Mouse (Mus musculus): Measurements from ENCODE around the gene Sh2d3c. TPM values are rescaled to one million over a fixed set of nuclear protein-coding genes. Genes with fewer than 3 reads are reported as not detected.

The Sh2d3c gene
- polyA plus RNA-seq, 1 experiment from 2014 or later, result 58.5 TPM

- Histone ChIP-seq H3K4me1 (ENCODE audit: control insufficient read depth, insufficient read depth, low read depth, low read length) (peaks cover 10% of the 10 kb centered on the region), H3K9ac (ENCODE audit: low read depth, low read length) (peak overlapping the region; percentile 14; the same call in 1 of the 2 replicates)
- 95% methylated on average over 14 of the region's 14 CpGs for WGBS
Observed at GRCm38 (mm10) chr2:32692496-32692895, 28.4 kb upstream of the Sh2d3c start.

DNA sequence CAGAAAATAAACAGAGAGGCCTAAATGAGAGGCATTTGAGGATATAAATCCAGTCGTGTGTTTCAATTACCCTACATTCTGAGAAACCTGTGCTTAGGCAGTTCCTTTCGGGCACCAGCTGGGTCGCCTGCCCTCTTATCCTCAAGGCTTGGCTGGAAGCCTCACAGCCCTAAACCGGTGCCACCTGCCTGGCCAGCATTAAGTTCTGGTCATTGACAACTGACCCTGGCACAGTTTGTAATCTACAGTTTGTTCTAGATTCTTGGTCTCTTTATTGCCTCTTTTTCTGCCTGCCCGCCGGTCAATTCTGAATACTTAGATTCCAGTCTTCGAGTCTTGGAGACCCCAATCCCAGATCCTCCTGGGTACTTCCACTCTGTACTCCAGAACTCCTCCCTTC is 27.6 kb upstream of the Sh2d3c start:
- peak overlapping the region; percentile 90 for H3K9ac ChIP-seq (ENCODE audit: low read depth, low read length)
- H3K27me3 ChIP-seq (replicated peaks; ENCODE audit: control insufficient read depth, insufficient read depth, low read length), result no peaks in the 10 kb centered on the region
- peak overlapping the region; percentile 86 for H3K4me3 ChIP-seq (ENCODE audit: low read length)
- peak overlapping the region; percentile 81 for H3K27ac ChIP-seq (ENCODE audit: low read depth, low read length)
- no peaks in the 10 kb centered on the region for H3K36me3 ChIP-seq (ENCODE audit: control insufficient read depth, insufficient read depth, low read length)
- ATAC-seq, result no peak
- no peaks in the 10 kb centered on the region for H3K9me3 ChIP-seq (ENCODE audit: control insufficient read depth, low read length)
- H3K4me1 ChIP-seq (ENCODE audit: control insufficient read depth, insufficient read depth, low read depth, low read length), result peaks cover 10% of the 10 kb centered on the region
- peak overlapping the region; percentile 80 for H3K4me2 ChIP-seq (ENCODE audit: low read length)
- 17% methylated on average over 7 of the region's 7 CpGs for WGBS

More at GRCm38 (mm10) chr2:32692496-32692895, 28.4 kb upstream of the Sh2d3c start:
- Histone ChIP-seq H3K27me3 (replicated peaks; ENCODE audit: control insufficient read depth, insufficient read depth, low read length) (no peaks in the 10 kb centered on the region), H3K27ac (ENCODE audit: low read depth, low read length) (no peak overlapping the region), H3K4me3 (ENCODE audit: low read length) (no peak overlapping the region), H3K36me3 (ENCODE audit: control insufficient read depth, insufficient read depth, low read length) (peaks cover 4% of the 10 kb centered on the region; the same call in 1 of the 2 replicates), H3K4me2 (ENCODE audit: low read length) (peak overlapping the region; percentile 80), H3K9me3 (ENCODE audit: control insufficient read depth, low read length) (no peaks in the 10 kb centered on the region)
- no peak for ATAC-seq

DNA sequence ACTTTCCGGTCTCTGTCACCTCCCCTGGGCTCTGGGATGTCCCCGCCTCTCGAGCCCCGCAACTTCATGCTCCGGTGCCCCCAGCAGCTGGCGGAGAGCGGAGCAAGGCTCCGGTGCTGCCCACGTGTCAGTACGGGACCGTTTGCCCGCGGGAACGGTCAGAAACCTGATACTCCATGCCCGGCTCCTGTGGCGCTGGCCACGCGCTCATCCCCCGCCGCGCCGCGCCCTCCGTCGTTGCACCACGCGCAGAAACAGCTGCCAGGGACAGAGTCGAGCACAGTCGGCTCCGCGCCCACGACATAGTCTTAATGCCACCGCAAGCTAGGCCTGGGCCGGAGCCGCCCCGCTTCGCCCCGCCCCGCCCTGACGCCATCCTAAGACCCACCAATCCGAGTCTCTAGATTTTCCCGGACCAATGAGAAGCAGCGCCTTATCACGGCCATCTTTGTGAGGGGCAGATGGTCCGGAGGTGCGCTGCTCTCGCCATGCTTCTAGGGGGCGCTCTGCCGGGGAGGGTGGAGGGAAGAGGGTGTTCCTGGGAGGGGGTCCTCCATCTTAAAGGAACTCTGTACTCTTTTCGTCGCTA is 26.9 kb upstream of the Sh2d3c start:
- under 1% methylated on average over 51 of the region's 51 CpGs for WGBS
- H3K27me3 ChIP-seq (replicated peaks; ENCODE audit: control insufficient read depth, insufficient read depth, low read length), result no peaks in the 10 kb centered on the region
- ATAC-seq, result peak; percentile 99
- peak overlapping the region; percentile 90 for H3K9ac ChIP-seq (ENCODE audit: low read depth, low read length)
- peak overlapping the region; percentile 81 for H3K27ac ChIP-seq (ENCODE audit: low read depth, low read length)
- peak overlapping the region; percentile 80 for H3K4me2 ChIP-seq (ENCODE audit: low read length)
- no peaks in the 10 kb centered on the region for H3K36me3 ChIP-seq (ENCODE audit: control insufficient read depth, insufficient read depth, low read length)
- no peaks in the 10 kb centered on the region for H3K9me3 ChIP-seq (ENCODE audit: control insufficient read depth, low read length)
- peaks cover 10% of the 10 kb centered on the region for H3K4me1 ChIP-seq (ENCODE audit: control insufficient read depth, insufficient read depth, low read depth, low read length)
- H3K4me3 ChIP-seq (ENCODE audit: low read length), result peak overlapping the region; percentile 86

DNA sequence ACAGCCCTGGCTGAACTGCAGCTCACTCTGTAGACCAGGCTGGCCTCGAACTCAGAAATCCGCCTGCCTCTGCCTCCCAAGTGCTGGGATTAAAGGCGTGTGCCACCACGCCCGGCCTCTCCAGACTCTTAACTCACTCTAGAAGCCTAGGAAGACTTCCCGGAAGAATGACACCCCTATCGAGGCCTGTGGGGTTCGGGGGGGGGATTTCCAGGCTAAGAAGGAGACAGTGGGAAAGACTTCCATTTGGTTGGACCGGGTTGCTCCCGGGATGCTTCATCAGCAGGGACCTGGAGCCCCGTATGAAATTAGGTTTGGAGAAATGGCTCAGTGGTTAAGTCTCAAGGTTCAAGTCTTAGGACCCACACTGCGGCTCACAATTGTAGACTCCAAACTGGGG is 26.2 kb upstream of the Sh2d3c start:
- peak overlapping the region; percentile 62 for H3K27ac ChIP-seq (ENCODE audit: low read depth, low read length)
- peaks cover 10% of the 10 kb centered on the region for H3K4me1 ChIP-seq (ENCODE audit: control insufficient read depth, insufficient read depth, low read depth, low read length)
- peak overlapping the region; percentile 60; the same call in 1 of the 2 replicates for H3K9ac ChIP-seq (ENCODE audit: low read depth, low read length)

GRCm38 (mm10) chr2:32699680-32700079 is 21.2 kb upstream of the Sh2d3c start:
- Histone ChIP-seq H3K9ac (ENCODE audit: low read depth, low read length) (no peak overlapping the region), H3K9me3 (ENCODE audit: control insufficient read depth, low read length) (no peaks in the 10 kb centered on the region), H3K4me3 (ENCODE audit: low read length) (no peak overlapping the region), H3K27me3 (replicated peaks; ENCODE audit: control insufficient read depth, insufficient read depth, low read length) (no peaks in the 10 kb centered on the region), H3K4me1 (ENCODE audit: control insufficient read depth, insufficient read depth, low read depth, low read length) (no peaks in the 10 kb centered on the region), H3K4me2 (ENCODE audit: low read length) (no peak overlapping the region), H3K27ac (ENCODE audit: low read depth, low read length) (no peak overlapping the region), H3K36me3 (ENCODE audit: control insufficient read depth, insufficient read depth, low read length) (peaks cover 3% of the 10 kb centered on the region; the same call in 1 of the 2 replicates)
- WGBS, result 80% methylated on average over 6 of the region's 6 CpGs
- ATAC-seq, result no peak

More for the DNA sequence above, 26.2 kb upstream of the Sh2d3c start:
- peak overlapping the region; percentile 86 for H3K4me3 ChIP-seq (ENCODE audit: low read length)
- ATAC-seq, result no peak
- H3K4me2 ChIP-seq (ENCODE audit: low read length), result peak overlapping the region; percentile 80
- no peaks in the 10 kb centered on the region for H3K9me3 ChIP-seq (ENCODE audit: control insufficient read depth, low read length)
- WGBS, result 88% methylated on average over 12 of the region's 12 CpGs
- no peaks in the 10 kb centered on the region for H3K36me3 ChIP-seq (ENCODE audit: control insufficient read depth, insufficient read depth, low read length)
- H3K27me3 ChIP-seq (replicated peaks; ENCODE audit: control insufficient read depth, insufficient read depth, low read length), result no peaks in the 10 kb centered on the region

GRCm38 (mm10) chr2:32700966-32701743 is 19.7 kb upstream of the Sh2d3c start:
- Histone ChIP-seq H3K9ac (ENCODE audit: low read depth, low read length) (no peak overlapping the region), H3K4me3 (ENCODE audit: low read length) (no peak overlapping the region), H3K36me3 (ENCODE audit: control insufficient read depth, insufficient read depth, low read length) (peaks cover 10% of the 10 kb centered on the region; the same call in 1 of the 2 replicates), H3K4me2 (ENCODE audit: low read length) (no peak overlapping the region), H3K9me3 (ENCODE audit: control insufficient read depth, low read length) (no peaks in the 10 kb centered on the region), H3K27me3 (replicated peaks; ENCODE audit: control insufficient read depth, insufficient read depth, low read length) (no peaks in the 10 kb centered on the region), H3K4me1 (ENCODE audit: control insufficient read depth, insufficient read depth, low read depth, low read length) (no peaks in the 10 kb centered on the region), H3K27ac (ENCODE audit: low read depth, low read length) (no peak overlapping the region)
- no peak for ATAC-seq
- 90% methylated on average over 14 of the region's 14 CpGs for WGBS

DNA sequence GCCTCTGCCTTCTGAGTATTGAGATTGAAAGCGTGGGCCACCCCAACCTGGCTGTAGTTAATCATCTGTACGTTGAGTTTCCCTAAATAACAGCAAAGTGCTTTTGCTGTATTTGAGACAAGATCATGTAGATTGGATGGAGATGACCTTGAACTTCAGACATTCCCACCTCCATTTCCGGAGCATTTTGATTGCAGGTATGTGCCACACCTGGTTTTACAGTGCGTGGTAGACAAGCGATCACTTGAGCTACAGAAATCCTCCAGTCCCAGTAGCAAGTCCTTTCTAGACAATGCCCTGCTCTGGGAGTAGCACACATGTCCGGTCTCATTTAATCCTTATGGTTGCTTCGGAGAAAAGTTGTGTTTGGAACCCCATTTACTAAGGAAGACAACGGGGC is 17.8 kb upstream of the Sh2d3c start:
- peaks cover 18% of the 10 kb centered on the region for H3K36me3 ChIP-seq (ENCODE audit: control insufficient read depth, insufficient read depth, low read length)

GRCm38 (mm10) chr2:32704021-32704421 is 16.8 kb upstream of the Sh2d3c start, which contains the start of gene Fpgs:
TSS of gene Fpgs (minus strand) at chr2:32704145.
- 85% methylated on average over 2 of the region's 2 CpGs for WGBS
- no peak within 1 kb of the TSS for H3K9ac ChIP-seq (ENCODE audit: low read depth, low read length)
- H3K27me3 ChIP-seq (replicated peaks; ENCODE audit: control insufficient read depth, insufficient read depth, low read length), result no peaks in the 10 kb centered on the region
- H3K4me1 ChIP-seq (ENCODE audit: control insufficient read depth, insufficient read depth, low read depth, low read length), result no peaks in the 10 kb centered on the region
- H3K27ac ChIP-seq (ENCODE audit: low read depth, low read length), result no peak within 1 kb of the TSS
- H3K4me3 ChIP-seq (ENCODE audit: low read length), result no peak within 1 kb of the TSS
- no peak for ATAC-seq
- no peaks in the 10 kb centered on the region for H3K9me3 ChIP-seq (ENCODE audit: control insufficient read depth, low read length)
- H3K4me2 ChIP-seq (ENCODE audit: low read length), result no peak within 1 kb of the TSS
- H3K36me3 ChIP-seq (ENCODE audit: control insufficient read depth, insufficient read depth, low read length), result peaks cover 24% of the 10 kb centered on the region

More for the DNA sequence above, 17.8 kb upstream of the Sh2d3c start:
- Histone ChIP-seq H3K4me2 (ENCODE audit: low read length) (no peak overlapping the region), H3K9me3 (ENCODE audit: control insufficient read depth, low read length) (no peaks in the 10 kb centered on the region), H3K4me1 (ENCODE audit: control insufficient read depth, insufficient read depth, low read depth, low read length) (no peaks in the 10 kb centered on the region), H3K27ac (ENCODE audit: low read depth, low read length) (no peak overlapping the region), H3K27me3 (replicated peaks; ENCODE audit: control insufficient read depth, insufficient read depth, low read length) (no peaks in the 10 kb centered on the region), H3K4me3 (ENCODE audit: low read length) (no peak overlapping the region), H3K9ac (ENCODE audit: low read depth, low read length) (no peak overlapping the region)
- ATAC-seq, result no peak
- 96% methylated on average over 8 of the region's 8 CpGs for WGBS

DNA sequence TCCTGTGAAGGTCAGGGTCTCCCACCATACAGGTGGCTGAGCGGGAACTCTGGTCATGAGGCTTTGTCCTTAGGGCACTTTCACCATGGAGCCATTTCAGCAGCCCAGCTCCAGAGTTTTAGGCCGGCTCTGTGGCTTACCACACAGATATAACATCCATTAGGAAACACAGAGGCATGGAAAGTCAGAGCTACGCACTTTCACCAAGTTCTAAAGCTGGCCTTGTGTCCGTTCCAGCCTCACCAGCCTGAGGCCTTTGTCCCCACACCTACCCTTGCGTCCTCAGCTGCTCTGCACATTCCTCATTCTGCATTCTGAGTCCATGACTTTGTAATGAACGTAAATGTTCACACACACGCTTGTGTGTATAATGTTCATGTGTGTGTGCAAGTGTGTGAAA is 15.8 kb upstream of the Sh2d3c start:
- H3K9ac ChIP-seq (ENCODE audit: low read depth, low read length), result no peak overlapping the region
- H3K4me3 ChIP-seq (ENCODE audit: low read length), result no peak overlapping the region
- no peaks in the 10 kb centered on the region for H3K4me1 ChIP-seq (ENCODE audit: control insufficient read depth, insufficient read depth, low read depth, low read length)
- H3K4me2 ChIP-seq (ENCODE audit: low read length), result no peak overlapping the region
- H3K27ac ChIP-seq (ENCODE audit: low read depth, low read length), result no peak overlapping the region
- H3K9me3 ChIP-seq (ENCODE audit: control insufficient read depth, low read length), result no peaks in the 10 kb centered on the region
- no peak for ATAC-seq
- no peaks in the 10 kb centered on the region for H3K27me3 ChIP-seq (replicated peaks; ENCODE audit: control insufficient read depth, insufficient read depth, low read length)
- WGBS, result 93% methylated on average over 7 of the region's 7 CpGs
- peaks cover 32% of the 10 kb centered on the region for H3K36me3 ChIP-seq (ENCODE audit: control insufficient read depth, insufficient read depth, low read length)
